Mouse (Mus musculus): Measurements from ENCODE around the gene Minpp1. TPM values are rescaled to one million over a fixed set of nuclear protein-coding genes. Genes with fewer than 3 reads are reported as not detected.

Gene Minpp1
- polyA plus RNA-seq (2012; rRNA removed) = 31.5 and 60.9 TPM in 2 replicates

DNA sequence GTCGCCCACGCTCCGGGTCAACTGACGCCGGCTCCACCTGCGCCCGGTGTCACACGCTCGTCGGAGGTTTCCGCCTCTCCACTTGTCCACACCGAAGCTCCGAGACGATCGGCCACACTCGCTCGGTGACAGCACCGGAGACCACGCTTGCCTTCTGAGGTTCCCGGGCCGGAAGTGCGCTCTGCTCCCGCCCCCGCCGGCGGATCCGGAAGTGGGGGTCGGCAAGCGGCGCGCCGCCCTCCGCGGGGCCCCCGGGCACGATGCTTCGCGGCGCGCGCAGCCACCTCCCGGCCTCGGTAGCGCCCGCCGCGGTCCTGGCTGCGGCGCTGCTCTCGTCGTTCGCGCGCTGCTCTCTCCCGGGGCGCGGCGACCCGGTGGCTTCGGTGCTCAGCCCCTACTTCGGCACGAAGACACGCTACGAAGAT is at the start of gene Minpp1:
Minpp1 (plus strand) TSS at position 89 of the 425 bp plus-strand sequence.

DNA sequence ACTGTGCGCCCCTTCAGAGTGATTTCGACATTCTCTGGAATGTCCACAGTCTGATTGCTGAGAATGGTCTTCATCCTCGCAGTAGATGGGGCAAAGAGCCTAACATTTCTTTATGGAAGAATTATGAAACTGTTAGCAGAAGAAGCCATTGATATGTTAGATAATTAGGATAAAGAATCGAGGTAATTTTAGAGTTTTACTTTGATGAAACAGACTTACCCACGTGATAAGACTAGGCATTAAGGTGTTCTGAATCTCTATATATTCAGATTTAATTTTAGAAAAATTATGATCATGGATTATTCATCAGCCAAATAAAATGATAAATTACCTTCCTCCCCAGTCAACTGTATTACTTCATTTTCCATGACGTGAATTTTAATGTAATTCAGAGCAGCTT is 19.1 kb upstream of the Minpp1 start, which contains the start of gene Rpl9-ps6:
Rpl9-ps6 (minus strand) TSS at position 101 of the 400 bp plus-strand sequence.

Other genes starting within 250 kb of the Minpp1 start
- gene Sgms1, start 96.1 kb upstream of the Minpp1 start, polyA plus RNA-seq (2012; rRNA removed) = 3.8 and 5.4 TPM in 2 replicates
- 0.22 and 0.28 TPM in 2 replicates for gene Rpl9-ps6, start 19.2 kb upstream of the Minpp1 start, polyA plus RNA-seq (2012; rRNA removed)
- gene Papss2, start 110.0 kb downstream of the Minpp1 start, polyA plus RNA-seq (2012; rRNA removed) = 6.4 and 11.8 TPM in 2 replicates